Mouse (Mus musculus) urinary bladder, postnatal 36 days (tissue): ENCODE data around the gene Gabpa.

ENCODE experiments used
- DNase-seq, 2 experiments: peaks; one replicate each; pipeline ENCODE4 v3.0.0; 2022; ENCODE audit warnings: low spot score in 2 of 2, mixed read lengths in 1 of 2

Gabpa gene

DNA sequence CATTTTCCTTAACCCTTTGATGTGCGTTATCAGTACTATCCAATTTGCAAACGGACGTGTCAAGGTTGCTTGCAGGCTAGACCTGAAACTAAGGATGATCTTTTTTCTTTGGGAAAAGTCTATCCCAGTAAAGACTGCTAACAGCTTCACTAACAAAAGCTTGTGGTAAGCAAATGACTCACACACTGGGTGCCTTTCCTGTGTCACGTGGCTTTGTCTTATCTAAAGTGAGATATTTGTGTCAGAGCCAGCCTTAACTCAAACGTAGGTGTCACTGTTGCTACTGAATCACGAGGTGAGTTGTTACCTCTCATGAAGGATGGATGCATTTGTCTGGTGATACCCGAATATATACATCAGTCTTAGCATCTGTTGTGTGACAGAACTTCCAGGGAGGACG, 29.9 kb downstream of the Gabpa start:
- no peak for DNase-seq

- no peak for DNase-seq
These were observed 39.1 kb downstream of the Gabpa start for GRCm38 (mm10) chr16:84873805-84874204.

GRCm38 (mm10) chr16:84875012-84875717, 40.4 kb downstream of the Gabpa start:
- DNase-seq: peak; percentile 4 to 8

DNA sequence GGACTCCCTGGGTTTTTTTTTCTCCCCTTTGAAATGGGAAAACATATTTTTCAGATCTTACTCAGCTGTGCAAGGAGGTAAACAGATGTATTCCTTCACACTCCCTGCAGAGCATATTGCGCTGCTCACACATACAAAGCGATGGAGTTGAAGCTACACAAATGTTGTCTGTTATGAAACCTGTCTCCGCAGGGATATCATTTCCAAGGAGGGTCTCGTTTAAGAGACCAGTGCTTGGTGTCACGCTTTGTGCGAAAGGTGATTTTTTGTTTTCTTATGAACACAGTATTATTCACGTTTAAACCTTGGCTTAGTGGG, 41.0 kb downstream of the Gabpa start:
- DNase-seq: no peak

- no peak for DNase-seq
These were observed 41.4 kb downstream of the Gabpa start for GRCm38 (mm10) chr16:84876082-84876481.

DNA sequence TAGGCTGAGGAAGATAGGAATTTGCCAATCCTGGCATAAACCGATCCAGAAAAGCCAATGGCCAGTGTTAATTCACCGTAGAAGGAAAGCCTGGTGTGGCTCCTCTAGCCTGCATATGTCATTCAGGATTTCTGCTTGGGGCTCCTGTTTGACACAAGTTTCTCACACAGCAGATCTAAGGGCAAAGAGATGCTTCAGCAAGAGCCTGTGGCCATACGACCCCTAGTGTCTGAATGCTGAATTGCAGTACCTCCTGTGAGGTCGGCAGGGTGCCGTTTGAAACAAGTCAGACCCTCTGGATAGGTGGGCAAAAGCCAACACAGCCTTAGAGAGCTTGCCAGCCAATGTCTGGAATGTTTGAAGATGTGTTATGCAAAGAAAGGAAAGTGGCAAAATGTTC, 44.4 kb downstream of the Gabpa start:
- DNase-seq: peak; percentile 11 to 49

DNA sequence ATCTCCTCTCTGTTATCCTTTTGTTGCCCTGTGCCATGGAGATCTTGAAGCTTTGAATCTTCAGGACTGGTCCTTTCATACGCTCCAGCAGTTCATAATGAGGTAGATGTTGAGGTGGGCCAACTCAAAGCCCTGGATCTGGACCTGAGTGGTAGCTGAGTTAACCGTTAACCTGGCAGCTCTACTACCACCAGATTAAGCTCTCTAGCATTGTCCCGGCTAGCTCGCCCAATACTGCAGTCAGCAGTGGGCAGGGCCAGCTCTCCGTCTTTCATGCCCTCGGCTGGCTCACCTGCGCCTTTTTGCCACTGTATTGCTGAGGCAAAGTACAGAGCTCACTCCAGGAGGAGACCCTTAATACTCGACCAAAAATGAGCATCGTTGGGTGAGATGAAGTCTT, 46.4 kb downstream of the Gabpa start:
- DNase-seq: no peak

DNA sequence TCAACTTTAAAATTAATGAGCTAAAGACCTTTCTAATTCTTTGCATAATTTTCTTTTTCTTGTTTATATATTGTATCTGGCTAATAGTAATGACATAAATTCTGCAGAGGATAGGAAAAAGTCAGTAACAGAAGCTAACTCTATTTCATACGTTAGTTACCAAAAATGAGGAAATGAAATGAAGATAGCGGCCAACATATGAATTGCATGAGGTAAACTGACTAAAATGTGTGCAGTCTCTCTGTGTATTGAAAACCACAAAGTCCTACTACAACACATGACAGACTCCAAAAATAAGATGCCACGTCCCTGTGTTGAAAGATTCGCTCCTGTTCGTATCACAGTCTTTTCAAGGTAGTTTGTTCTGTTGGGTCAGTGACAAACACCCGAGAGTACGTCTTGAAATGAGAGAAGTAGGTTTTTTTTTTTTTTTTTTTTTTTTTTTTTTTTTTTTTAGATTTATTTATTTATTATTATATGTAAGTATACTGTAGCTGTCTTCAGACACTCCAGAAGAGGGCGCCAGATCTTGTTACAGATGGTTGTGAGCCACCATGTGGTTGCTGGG, 47.1 kb downstream of the Gabpa start:
- DNase-seq: no peak

DNA sequence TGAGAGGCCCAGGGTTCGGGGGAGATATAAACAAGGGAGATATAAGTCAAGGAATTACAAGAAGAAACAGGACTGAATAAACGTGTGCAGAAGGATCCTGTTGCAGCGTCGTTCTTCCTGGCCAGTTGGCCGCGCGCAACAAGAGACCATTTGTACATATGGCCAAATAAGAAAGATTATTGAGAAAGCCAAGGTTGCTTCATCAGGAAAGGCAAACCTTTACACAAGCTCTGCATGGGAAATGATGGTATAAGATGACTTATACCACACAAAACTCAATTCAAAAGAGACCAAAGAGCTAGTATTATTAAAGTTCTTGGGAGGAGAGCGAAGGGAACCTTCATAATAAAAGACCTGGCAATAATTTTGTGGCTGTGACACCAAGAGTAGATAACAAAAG, 49.8 kb downstream of the Gabpa start:
- DNase-seq: no peak

GRCm38 (mm10) chr16:84902995-84903394, 68.3 kb downstream of the Gabpa start:
- no peak for DNase-seq

GRCm38 (mm10) chr16:84911477-84912165, 76.9 kb downstream of the Gabpa start:
- no peak for DNase-seq
